Mouse (Mus musculus) hindbrain, embryonic 10.5 days (tissue): ENCODE data around the gene Prkab2. TPM values are rescaled to one million over a fixed set of nuclear protein-coding genes. Genes with fewer than 3 reads are reported as not detected.

Source experiments
- DNase-seq: peaks from one replicate; pipeline ENCODE4 v3.0.0-alpha.2; 2017; ENCODE audit warnings: low spot score
- H3K27ac ChIP-seq: fragments of 300-500 bp; sonication (generic); 2 replicates; pipeline ENCODE4 v1.5.1; 2016; ENCODE audit warnings: mild to moderate bottlenecking, moderate library complexity
- H3K27me3 ChIP-seq: fragments of 300-500 bp; sonication (generic); 2 replicates; pipeline ENCODE4 v1.6.1; 2016; ENCODE audit warnings: mild to moderate bottlenecking; ENCODE audit not compliant: poor library complexity, insufficient read depth, severe bottlenecking
- H3K36me3 ChIP-seq: fragments of 300-500 bp; sonication (generic); 2 replicates; pipeline ENCODE4 v1.6.1; 2016; ENCODE audit warnings: mild to moderate bottlenecking, moderate library complexity
- H3K4me1 ChIP-seq: fragments of 300-500 bp; sonication (generic); replicated peaks from 2 replicates; pipeline ENCODE4 v1.6.1; 2016; ENCODE audit warnings: mild to moderate bottlenecking
- H3K4me3 ChIP-seq: fragments of 300-500 bp; sonication (generic); 2 replicates; pipeline ENCODE4 v1.5.1; 2016; ENCODE audit warnings: mild to moderate bottlenecking, moderate library complexity
- H3K9me3 ChIP-seq: fragments of 300-500 bp; sonication (generic); 2 replicates; pipeline ENCODE4 v1.6.1; 2016; ENCODE audit warnings: mild to moderate bottlenecking, moderate library complexity
- WGBS: fragments of 180-500 bp; shearing (Covaris S2); methylation state at CpG from one replicate; pipeline ENCODE4 v1.1.7; 2016; 5-methylcytosine and 5-hydroxymethylcytosine counted together
- polyA plus RNA-seq: library from polyadenylated mRNA; unstranded; fragments of >200 nt; fragmentation: Nextera tagmentation; extraction: Ambion mirVana; gene quantifications from 2 replicates; pipeline ENCODE4 v1.2.1, GENCODE M21; 2016

Gene Prkab2
- polyA plus RNA-seq, 1 experiment from 2014 or later, result 6.4 TPM

- H3K4me3 ChIP-seq, result no peak overlapping the region
- no peak overlapping the region for H3K27ac ChIP-seq
- no peak for DNase-seq
- H3K27me3 ChIP-seq, result no peaks in the 10 kb centered on the region
- 85% methylated on average over 4 of the region's 4 CpGs for WGBS
- no peaks in the 10 kb centered on the region for H3K9me3 ChIP-seq
- H3K36me3 ChIP-seq, result no peaks in the 10 kb centered on the region
- no peaks in the 10 kb centered on the region for H3K4me1 ChIP-seq
These were observed 48.6 kb downstream of the Prkab2 start for GRCm38 (mm10) chr3:97706561-97706960.

GRCm38 (mm10) chr3:97710134-97710533 is 52.1 kb downstream of the Prkab2 start:
- Histone ChIP-seq H3K9me3 (no peaks in the 10 kb centered on the region), H3K36me3 (no peaks in the 10 kb centered on the region), H3K4me3 (no peak overlapping the region), H3K27me3 (no peaks in the 10 kb centered on the region), H3K4me1 (no peaks in the 10 kb centered on the region), H3K27ac (no peak overlapping the region)
- WGBS, result 90% methylated on average over 11 of the region's 11 CpGs
- DNase-seq, result no peak

- no peaks in the 10 kb centered on the region for H3K36me3 ChIP-seq
- 61% methylated on average over 5 of the region's 5 CpGs for WGBS
- no peak for DNase-seq
- no peaks in the 10 kb centered on the region for H3K27me3 ChIP-seq
- no peaks in the 10 kb centered on the region for H3K4me1 ChIP-seq
- H3K9me3 ChIP-seq, result no peaks in the 10 kb centered on the region
- H3K4me3 ChIP-seq, result no peak overlapping the region
- H3K27ac ChIP-seq, result no peak overlapping the region
These were observed 52.9 kb downstream of the Prkab2 start for GRCm38 (mm10) chr3:97710881-97711280.

GRCm38 (mm10) chr3:97715922-97716321 is 57.9 kb downstream of the Prkab2 start:
- 83% methylated on average over 1 of the region's 1 CpGs for WGBS
- H3K9me3 ChIP-seq, result no peaks in the 10 kb centered on the region
- no peaks in the 10 kb centered on the region for H3K36me3 ChIP-seq
- H3K4me3 ChIP-seq, result no peak overlapping the region
- no peaks in the 10 kb centered on the region for H3K27me3 ChIP-seq
- H3K4me1 ChIP-seq, result no peaks in the 10 kb centered on the region
- H3K27ac ChIP-seq, result no peak overlapping the region
- DNase-seq, result no peak

- H3K27me3 ChIP-seq, result no peaks in the 10 kb centered on the region
- no peak for DNase-seq
- H3K9me3 ChIP-seq, result peaks cover 17% of the 10 kb centered on the region; the same call in 1 of the 2 replicates
- no peaks in the 10 kb centered on the region for H3K36me3 ChIP-seq
- 86% methylated on average over 9 of the region's 9 CpGs for WGBS
- H3K4me1 ChIP-seq, result no peaks in the 10 kb centered on the region
- H3K27ac ChIP-seq, result no peak overlapping the region
- no peak overlapping the region for H3K4me3 ChIP-seq
These were observed 61.1 kb downstream of the Prkab2 start for GRCm38 (mm10) chr3:97719116-97719515.

Other genes starting within 250 kb of the Prkab2 start
- 0.04 TPM in 1 of 2 replicates, not detected in the other for gene Olfr1402, start 236.2 kb upstream of the Prkab2 start, polyA plus RNA-seq
- 17.5 and 21.5 TPM in 2 replicates for gene Chd1l, start 48.0 kb upstream of the Prkab2 start, polyA plus RNA-seq
- gene Fmo5, start 29.4 kb upstream of the Prkab2 start, polyA plus RNA-seq, result 0.50 and 0.76 TPM in 2 replicates
- not detected in 2 replicates for gene Gm17651, start 16.5 kb downstream of the Prkab2 start, polyA plus RNA-seq
- gene Pde4dip, start 230.5 kb downstream of the Prkab2 start, polyA plus RNA-seq, result 22.4 and 29.4 TPM in 2 replicates
- 109 and 121 TPM in 2 replicates for gene Sec22b, start 243.0 kb downstream of the Prkab2 start, polyA plus RNA-seq